In genomic region chr13:47194695-47195094, GRCm38 (mm10) we compare ENCODE assay signal across 8 mouse cellular contexts.
DNase-seq lines count a peak whose midpoint lies in the region; ATAC-seq and TF ChIP-seq lines count a peak whose summit lies in the region.

No protein-coding gene starts in this region.

- no peak overlapping the region for H3K27ac ChIP-seq in spleen, adult 2 months (ENCODE audit: insufficient read depth, low read length)
- H3K27ac ChIP-seq in forebrain, embryonic 16.5 days (ENCODE audit: low read length): no peak overlapping the region
- H3K27ac ChIP-seq in liver, embryonic 11.5 days (ENCODE audit: low read depth, low read length): no peak overlapping the region

- H3K4me2 ChIP-seq in forebrain, embryonic 16.5 days (ENCODE audit: low read length): peak overlapping the region; percentile 10; the same call in 1 of the 2 replicates
- H3K4me2 ChIP-seq in liver, embryonic 11.5 days: peak overlapping the region; percentile 85

- no peaks in the 10 kb centered on the region for H3K36me3 ChIP-seq in spleen, adult 2 months (ENCODE audit: control insufficient read depth, insufficient read depth, low read length)
- H3K36me3 ChIP-seq in forebrain, embryonic 16.5 days (ENCODE audit: control insufficient read depth, insufficient read depth): no peaks in the 10 kb centered on the region
- H3K36me3 ChIP-seq in liver, embryonic 11.5 days (ENCODE audit: control insufficient read depth, insufficient read depth, low read length): no peaks in the 10 kb centered on the region

- H3K9me3 ChIP-seq in forebrain, embryonic 16.5 days (ENCODE audit: control insufficient read depth, low read length): no peaks in the 10 kb centered on the region
- H3K9me3 ChIP-seq in liver, embryonic 11.5 days (ENCODE audit: control insufficient read depth, low read length): no peaks in the 10 kb centered on the region

- H3K4me1 ChIP-seq in spleen, adult 2 months (ENCODE audit: control insufficient read depth, insufficient read depth, insufficient read length): no peaks in the 10 kb centered on the region
- H3K4me1 ChIP-seq in forebrain, embryonic 16.5 days (replicated peaks; ENCODE audit: control insufficient read depth, insufficient read depth, low read length): peaks cover 3% of the 10 kb centered on the region; the same call in 1 of the 2 replicates
- H3K4me1 ChIP-seq in liver, embryonic 11.5 days (replicated peaks; ENCODE audit: control insufficient read depth, insufficient read depth, low read length): 0 out of 2 replicates have a peak, but pooled peaks cover 3% of the 10 kb centered on the region

- no peak for TF ChIP-seq POLR2A in spleen, adult 2 months (IDR thresholded peaks at IDR 0.05; ENCODE audit: low read depth, low read length)

- 13% methylated on average over 11 of the region's 11 CpGs for WGBS in spleen, adult 2 months
- 30% methylated on average over 11 of the region's 11 CpGs for WGBS in forebrain, embryonic 16.5 days
- WGBS in liver, embryonic 11.5 days: 12% methylated on average over 11 of the region's 11 CpGs

- no peak overlapping the region for H3K9ac ChIP-seq in forebrain, embryonic 16.5 days (replicated peaks; ENCODE audit: low read depth, low read length)
- no peak overlapping the region for H3K9ac ChIP-seq in liver, embryonic 11.5 days (ENCODE audit: low read depth, low read length)

- no peaks in the 10 kb centered on the region for H3K27me3 ChIP-seq in spleen, adult 2 months (ENCODE audit: control insufficient read depth, insufficient read depth, low read length)
- 0 out of 2 replicates have a peak, but pooled peaks cover 9% of the 10 kb centered on the region for H3K27me3 ChIP-seq in forebrain, embryonic 16.5 days (replicated peaks; ENCODE audit: control insufficient read depth, insufficient read depth, low read length)
- peaks cover 25% of the 10 kb centered on the region for H3K27me3 ChIP-seq in liver, embryonic 11.5 days (replicated peaks; ENCODE audit: control insufficient read depth, insufficient read depth, low read length)

- no peak for TF ChIP-seq CTCF in spleen, adult 2 months (IDR thresholded peaks at IDR 0.05; ENCODE audit: extremely low read depth, insufficient read depth, insufficient read length, insufficient replicate concordance)

- no peak for DNase-seq in spleen, adult 2 months (ENCODE audit: low read depth in 1 of 2, low spot score in 2 of 2)
- no peak for DNase-seq in spleen, postnatal 14 days (ENCODE audit: low spot score in 2 of 2)
- DNase-seq in liver, embryonic 11.5 days (ENCODE audit: low spot score): no peak
- peak; percentile 20 for DNase-seq in retina, postnatal 1 day
- no peak for DNase-seq in MN1 (ENCODE audit: low spot score)
- DNase-seq in thymus, postnatal 36 days: no peak
- DNase-seq in kidney, postnatal 25 days: no peak

- H3K4me3 ChIP-seq in spleen, adult 2 months (ENCODE audit: extremely low read depth, insufficient read depth, insufficient read length): peak overlapping the region; percentile 31
- peak overlapping the region; percentile 11 for H3K4me3 ChIP-seq in forebrain, embryonic 16.5 days (replicated peaks; ENCODE audit: low read length)
- peak overlapping the region; percentile 54 for H3K4me3 ChIP-seq in liver, embryonic 11.5 days (ENCODE audit: low read depth, low read length)

- ATAC-seq in forebrain, embryonic 16.5 days: no peak
- no peak for ATAC-seq in liver, embryonic 11.5 days (replicated peaks; ENCODE audit: low FRiP score)
